ENCODE assay signal across 8 mouse cellular contexts in genomic region chr10:85968157-85968634, GRCm38 (mm10). TPM values are rescaled to one million over a fixed set of nuclear protein-coding genes. Genes with fewer than 3 reads are reported as not detected.
DNase-seq lines count a peak whose midpoint lies in the region; ATAC-seq lines count a peak whose summit lies in the region.

No protein-coding gene starts in this region.

- peak; percentile 74 for DNase-seq in ES-CJ7 (ENCODE audit: low read depth, low spot score)
- DNase-seq in brain, embryonic 18.5 days (ENCODE audit: low read depth, low spot score), result peak; percentile 40
- peak; percentile 78 to 85 for DNase-seq in heart, postnatal 14 days
- DNase-seq in kidney, postnatal 4 days, result peak; percentile 90 to 91
- DNase-seq in lung, adult 18-20 months, result peak; percentile 58 to 63
- peak; percentile 23 for DNase-seq in ovary, adult 18-20 months (ENCODE audit: low spot score)
- peak; percentile 28 to 34 for DNase-seq in thymus, adult 18-20 months

- ATAC-seq in erythroid progenitor cell, adult 5-6 weeks (replicated peaks; ENCODE audit: low FRiP score, poor library complexity, severe bottlenecking), result peak; percentile 64

- intact Hi-C loops in heart, postnatal 14 days (cut with DNase I), result loop anchor here (1.0 to 10.0 kb wide), 4 partner anchors 94 to 495 kb away; no protein-coding TSS in a partner anchor

RNA-seq across cellular contexts. Expression of gene Rtcb, which starts 10.6 kb away (rescaled TPM):
- total RNA-seq in erythroid progenitor cell, adult 5-6 weeks (2015; ENCODE audit: low replicate concordance), result 15.9 and 18.4 TPM in 2 replicates
- total RNA-seq in erythroid progenitor cell, adult 5-6 weeks (2017; ENCODE audit: low replicate concordance), result 20.2 and 40.9 TPM in 2 replicates
- total RNA-seq in heart, postnatal 14 days (2021), result 10 to 100 TPM; 71.2 to 73.5 TPM

RNA-seq across cellular contexts. Expression of gene Ascl4, which starts 40.7 kb away (rescaled TPM):
- not detected in 2 replicates for total RNA-seq in erythroid progenitor cell, adult 5-6 weeks (2015; ENCODE audit: low replicate concordance)
- not detected in 2 replicates for total RNA-seq in erythroid progenitor cell, adult 5-6 weeks (2017; ENCODE audit: low replicate concordance)
- total RNA-seq in heart, postnatal 14 days (2021), result not detected

RNA-seq across cellular contexts. Expression of gene Bpifc, which starts 43.5 kb away (rescaled TPM):
- not detected in 2 replicates for total RNA-seq in erythroid progenitor cell, adult 5-6 weeks (2015; ENCODE audit: low replicate concordance)
- not detected in 2 replicates for total RNA-seq in erythroid progenitor cell, adult 5-6 weeks (2017; ENCODE audit: low replicate concordance)
- not detected for total RNA-seq in heart, postnatal 14 days (2021)

RNA-seq across cellular contexts. Expression of gene Prdm4, which starts 51.3 kb away (rescaled TPM):
- total RNA-seq in erythroid progenitor cell, adult 5-6 weeks (2015; ENCODE audit: low replicate concordance), result 14.8 and 26.0 TPM in 2 replicates
- total RNA-seq in erythroid progenitor cell, adult 5-6 weeks (2017; ENCODE audit: low replicate concordance), result 22.2 and 37.8 TPM in 2 replicates
- 10 to 100 TPM; 11.3 to 15.6 TPM for total RNA-seq in heart, postnatal 14 days (2021)

RNA-seq across cellular contexts. Expression of gene Fbxo7, which starts 53.6 kb away (rescaled TPM):
- total RNA-seq in erythroid progenitor cell, adult 5-6 weeks (2015; ENCODE audit: low replicate concordance), result 140 and 157 TPM in 2 replicates
- 120 and 183 TPM in 2 replicates for total RNA-seq in erythroid progenitor cell, adult 5-6 weeks (2017; ENCODE audit: low replicate concordance)
- total RNA-seq in heart, postnatal 14 days (2021), result 10 to 100 TPM; 14.4 to 15.3 TPM

Comparison
In these comparisons a context has a peak if more than half of its experiments do, and no peak if none do; other contexts are left out.
1. Peak in every context shown above with its lines: DNase-seq and ATAC-seq.
2. DNase-seq: peak in every context shown above with its lines; median percentile 90 in kidney, postnatal 4 days; 82 in heart, postnatal 14 days; 74 in ES-CJ7; 60 in lung, adult 18-20 months; 40 in brain, embryonic 18.5 days; 31 in thymus, adult 18-20 months; 23 in ovary, adult 18-20 months.